ENCODE assay signal across 18 mouse cellular contexts in the genomic region with DNA sequence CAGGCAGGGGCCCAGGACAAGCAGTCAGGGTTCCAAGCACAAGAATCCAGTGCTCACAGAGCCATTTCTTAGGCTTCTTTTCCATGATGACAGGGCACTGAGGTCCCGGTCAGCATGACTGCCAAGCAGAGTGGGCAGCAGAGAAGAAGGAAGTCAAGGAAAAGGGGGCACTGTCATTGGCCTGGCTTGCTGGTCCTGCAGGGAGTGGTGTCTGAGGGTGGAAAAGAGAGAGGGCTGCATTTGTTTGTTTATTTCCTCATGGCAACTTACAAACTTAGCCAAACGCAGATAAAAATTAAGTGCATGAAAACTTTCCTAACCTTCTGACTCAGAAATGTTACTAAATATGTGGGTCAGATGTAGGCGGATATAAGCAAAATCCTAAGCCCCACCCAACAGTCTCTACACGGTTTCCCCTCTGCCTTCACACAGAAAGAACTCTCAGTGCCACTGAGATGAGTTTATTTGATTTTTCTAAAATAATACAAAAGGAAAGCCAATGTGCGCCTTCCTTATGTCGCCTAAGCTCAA.
"Had no signal": no experiment of that assay in that cellular context is flagged by ENCODE, and none has a peak within 500 bp of the region (broad histone marks: within the 10 kb centered on the region; RNA-seq: fewer than 3 reads in every experiment).

No protein-coding gene starts in this region.

- H3K36me3 ChIP-seq: liver, embryonic 13.5 days; lung, embryonic 15.5 days; neural tube, embryonic 13.5 days; stomach, embryonic 15.5 days had no signal

- H3K4me1 ChIP-seq: liver, embryonic 13.5 days; lung, embryonic 15.5 days; neural tube, embryonic 13.5 days; stomach, embryonic 15.5 days had no signal

- H3K27ac ChIP-seq: kidney, postnatal 0 days; left cerebral cortex, adult 2 months; liver, embryonic 13.5 days; lung, embryonic 15.5 days; macrophage; neural tube, embryonic 13.5 days; stomach, embryonic 15.5 days had no signal

- H3K4me2 ChIP-seq: liver, embryonic 13.5 days; lung, embryonic 15.5 days; midbrain, embryonic 11.5 days; neural tube, embryonic 13.5 days; stomach, embryonic 15.5 days had no signal

- H3K27me3 ChIP-seq: liver, embryonic 13.5 days; lung, embryonic 15.5 days; neural tube, embryonic 13.5 days; stomach, embryonic 15.5 days had no signal

- H3K4me3 ChIP-seq: left cerebral cortex, adult 2 months; liver, embryonic 13.5 days; lung, embryonic 15.5 days; myocyte; neural tube, embryonic 13.5 days; stomach, embryonic 15.5 days had no signal

- H3K9me3 ChIP-seq: liver, embryonic 13.5 days; lung, embryonic 15.5 days; neural tube, embryonic 13.5 days; stomach, embryonic 15.5 days had no signal

- DNase-seq: kidney, adult 2 months; kidney, postnatal 25 days; layer of hippocampus, postnatal 36 days; liver, embryonic 13.5 days; midbrain, embryonic 14.5 days; retina, postnatal 1 day; right cerebral cortex, postnatal 25 days; spleen, adult 18-20 months; thymus, postnatal 25 days had no signal

- ATAC-seq: intestine, embryonic 16.5 days had no signal

- H3K9ac ChIP-seq: liver, embryonic 13.5 days; lung, embryonic 15.5 days; neural tube, embryonic 13.5 days; stomach, embryonic 15.5 days had no signal
